Mouse (Mus musculus): ENCODE data around the gene Ranbp3.

GRCm38 (mm10) chr17:56627530-56628277 lies 45.4 kb upstream of the Ranbp3 start, which contains the start of gene Catsperd:
- no peak for TF ChIP-seq USF1 (IDR thresholded peaks at IDR 0.05; ENCODE audit: low read depth)
- TF ChIP-seq E2F4 (IDR thresholded peaks at IDR 0.05; ENCODE audit: insufficient read depth), result no peak
- no peak for TF ChIP-seq MYOD1 (IDR thresholded peaks at IDR 0.05; ENCODE audit: control insufficient read depth in 1 of 3, insufficient read length in 2 of 3, low read depth in 2 of 3)
- no peak for TF ChIP-seq POLR2A (IDR thresholded peaks at IDR 0.05; ENCODE audit: insufficient read length, low read depth)
- no peak for TF ChIP-seq MAX (IDR thresholded peaks at IDR 0.05; ENCODE audit: low read depth)
- no peak for TF ChIP-seq TCF12 (IDR thresholded peaks at IDR 0.05; ENCODE audit: insufficient read depth, poor library complexity, severe bottlenecking)
